Comparison of ENCODE assay signal across 13 mouse cellular contexts in genomic region chr17:90768216-90768615, GRCm38 (mm10).
A peak's percentile ranks its signal among the peaks of the same experiment; 100 is the strongest.
DNase-seq lines count a peak whose midpoint lies in the region; ATAC-seq and TF ChIP-seq lines count a peak whose summit lies in the region.
"Had no signal": no experiment of that assay in that cellular context is flagged by ENCODE, and none has a peak within 500 bp of the region (broad histone marks: within the 10 kb centered on the region; RNA-seq: fewer than 3 reads in every experiment).

No protein-coding gene starts in this region.

- 0 out of 2 replicates have a peak, but pooled peaks cover 4% of the 10 kb centered on the region for H3K4me1 ChIP-seq in forebrain, embryonic 14.5 days (ENCODE audit: control insufficient read depth, insufficient read depth, low read length)
- H3K4me1 ChIP-seq in midbrain, embryonic 13.5 days (replicated peaks), result peaks cover 7% of the 10 kb centered on the region; the same call in 1 of the 2 replicates
- H3K4me1 ChIP-seq in thymus, adult 2 months (replicated peaks; ENCODE audit: control insufficient read depth, insufficient read depth, low read length), result no peaks in the 10 kb centered on the region
- H3K4me1 ChIP-seq: heart, embryonic 13.5 days; limb, embryonic 15.5 days had no signal

- no peaks in the 10 kb centered on the region for H3K27me3 ChIP-seq in forebrain, embryonic 14.5 days (replicated peaks; ENCODE audit: control insufficient read depth, insufficient read depth, low read length)
- no peaks in the 10 kb centered on the region for H3K27me3 ChIP-seq in midbrain, embryonic 13.5 days
- H3K27me3 ChIP-seq in thymus, adult 2 months (ENCODE audit: control insufficient read depth, insufficient read depth, low read length), result no peaks in the 10 kb centered on the region
- H3K27me3 ChIP-seq: heart, embryonic 13.5 days; limb, embryonic 15.5 days had no signal

- no peak for TF ChIP-seq POLR2A in thymus, adult 2 months (IDR thresholded peaks at IDR 0.05; ENCODE audit: control insufficient read depth, extremely low read depth, insufficient read depth, low read length, poor library complexity)

- DNase-seq in cerebellum, adult 11 months, result no peak
- peak; percentile 35 for DNase-seq in cerebellum, adult 8-10 months
- peak; percentile 57 for DNase-seq in forebrain, embryonic 14.5 days (ENCODE audit: low spot score)
- DNase-seq in thymus, adult 2 months, result no peak
- DNase-seq in left cerebral cortex, adult 2 months (ENCODE audit: extremely low spot score in 1 of 2, low spot score in 2 of 2), result no peak
- no peak for DNase-seq in heart, adult 8-10 months (ENCODE audit: low spot score)
- DNase-seq: adrenal gland, postnatal 25 days; lung, postnatal 14 days had no signal

- H3K9ac ChIP-seq in forebrain, embryonic 14.5 days (ENCODE audit: low read length), result no peak overlapping the region
- H3K9ac ChIP-seq in midbrain, embryonic 13.5 days (replicated peaks), result no peak overlapping the region
- H3K9ac ChIP-seq: heart, embryonic 13.5 days; limb, embryonic 15.5 days had no signal

- peak; percentile 61 for ATAC-seq in cerebellum, adult (ENCODE audit: insufficient number of reproducible peaks, low FRiP score, low TSS enrichment)
- ATAC-seq in forebrain, embryonic 14.5 days, result peak; percentile 79
- ATAC-seq in midbrain, embryonic 13.5 days, result no peak
- ATAC-seq: intestine, embryonic 16.5 days had no signal

- H3K9me3 ChIP-seq in forebrain, embryonic 14.5 days (replicated peaks; ENCODE audit: control insufficient read depth, low read length), result no peaks in the 10 kb centered on the region
- H3K9me3 ChIP-seq in midbrain, embryonic 13.5 days, result no peaks in the 10 kb centered on the region
- H3K9me3 ChIP-seq: heart, embryonic 13.5 days; limb, embryonic 15.5 days had no signal

- H3K36me3 ChIP-seq in forebrain, embryonic 14.5 days (ENCODE audit: control insufficient read depth, insufficient read depth, low read length), result no peaks in the 10 kb centered on the region
- H3K36me3 ChIP-seq in midbrain, embryonic 13.5 days, result no peaks in the 10 kb centered on the region
- no peaks in the 10 kb centered on the region for H3K36me3 ChIP-seq in thymus, adult 2 months (ENCODE audit: control insufficient read depth, insufficient read depth, low read length)
- H3K36me3 ChIP-seq: heart, embryonic 13.5 days; limb, embryonic 15.5 days had no signal

- intact Hi-C loops in left cerebral cortex, adult 2 months (cut with DNase I), result no loop called here

- H3K4me3 ChIP-seq in forebrain, embryonic 14.5 days (ENCODE audit: low read depth, low read length), result no peak overlapping the region
- H3K4me3 ChIP-seq in midbrain, embryonic 13.5 days (replicated peaks), result no peak overlapping the region
- no peak overlapping the region for H3K4me3 ChIP-seq in thymus, adult 2 months (ENCODE audit: control insufficient read depth, insufficient read depth, low read length)
- H3K4me3 ChIP-seq in left cerebral cortex, adult 2 months, result no peak overlapping the region
- H3K4me3 ChIP-seq: heart, embryonic 13.5 days; limb, embryonic 15.5 days had no signal

- H3K27ac ChIP-seq in forebrain, embryonic 14.5 days (ENCODE audit: low read depth, low read length), result no peak overlapping the region
- H3K27ac ChIP-seq in midbrain, embryonic 13.5 days, result peak overlapping the region; percentile 25; the same call in 1 of the 2 replicates
- no peak overlapping the region for H3K27ac ChIP-seq in thymus, adult 2 months (ENCODE audit: control insufficient read depth, insufficient read depth, low read length)
- no peak overlapping the region; the same call in 1 of the 2 replicates for H3K27ac ChIP-seq in left cerebral cortex, adult 2 months
- H3K27ac ChIP-seq: heart, embryonic 13.5 days; limb, embryonic 15.5 days had no signal

- WGBS in forebrain, embryonic 14.5 days, result 0% methylated on average over 1 of the region's 1 CpGs
- 0% methylated on average over 1 of the region's 1 CpGs for WGBS in midbrain, embryonic 13.5 days
- 81% methylated on average over 1 of the region's 1 CpGs for WGBS in thymus, adult 2 months

- H3K4me2 ChIP-seq in forebrain, embryonic 14.5 days (ENCODE audit: low read length), result no peak overlapping the region
- no peak overlapping the region for H3K4me2 ChIP-seq in midbrain, embryonic 13.5 days (replicated peaks)
- H3K4me2 ChIP-seq: heart, embryonic 13.5 days; limb, embryonic 15.5 days had no signal

- TF ChIP-seq CTCF in thymus, adult 2 months (IDR thresholded peaks at IDR 0.05; ENCODE audit: borderline replicate concordance, control insufficient read depth, extremely low read depth, insufficient read depth, low read length, poor library complexity), result no peak
- no peak for TF ChIP-seq CTCF in left cerebral cortex, adult 2 months (IDR thresholded peaks at IDR 0.05)

Comparison
In these comparisons a context has a peak if more than half of its experiments do, and no peak if none do; other contexts are left out.
1. DNase-seq: peak in cerebellum, adult 8-10 months (single experiment) and forebrain, embryonic 14.5 days (single experiment); none in cerebellum, adult 11 months (single experiment), thymus, adult 2 months (single experiment), left cerebral cortex, adult 2 months (0 of 2) and heart, adult 8-10 months (single experiment).